In the genomic region with DNA sequence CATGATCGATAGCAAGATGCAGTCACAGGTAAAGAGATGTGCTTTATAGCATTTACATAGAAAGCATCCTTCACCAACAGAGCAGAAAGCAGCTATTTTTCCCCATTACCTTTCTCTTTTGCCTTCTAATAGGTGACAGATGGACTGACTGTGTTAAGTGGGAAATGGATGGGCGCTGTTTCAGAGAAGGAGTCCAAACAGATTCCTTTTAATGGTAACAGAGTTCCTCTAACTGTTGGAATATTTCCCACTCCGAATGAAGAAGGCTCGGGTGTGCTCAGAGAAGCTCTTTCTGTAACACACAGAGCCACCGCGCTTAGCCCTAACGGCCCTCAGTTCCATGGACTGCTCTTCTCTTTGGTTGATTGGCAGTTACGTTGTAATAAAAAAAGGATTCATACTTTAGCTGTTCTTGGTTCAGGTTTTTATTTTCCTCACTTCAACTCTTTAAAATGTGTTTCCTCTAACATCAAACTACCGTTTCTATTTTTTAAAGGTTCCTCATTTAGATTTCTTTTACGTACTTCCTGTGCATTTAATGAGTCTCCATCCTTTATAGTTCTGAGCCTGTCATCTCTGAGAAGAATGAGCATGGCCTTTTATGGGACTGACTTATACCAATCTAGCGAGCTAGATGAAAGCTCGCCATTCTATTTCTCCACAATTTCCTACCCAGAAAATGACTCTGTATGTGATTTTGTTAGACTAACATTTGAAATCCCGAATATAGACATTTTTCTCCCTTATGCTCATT, we compare ENCODE assay signal across 17 mouse cellular contexts.
A peak's percentile ranks its signal among the peaks of the same experiment; 100 is the strongest.
DNase-seq lines count a peak whose midpoint lies in the region; ATAC-seq and TF ChIP-seq lines count a peak whose summit lies in the region.
"Had no signal": no experiment of that assay in that cellular context is flagged by ENCODE, and none has a peak within 500 bp of the region (broad histone marks: within the 10 kb centered on the region; RNA-seq: fewer than 3 reads in every experiment).

No protein-coding gene starts in this region.

- no peak for TF ChIP-seq EP300 in heart, adult 2 months (IDR thresholded peaks at IDR 0.05; ENCODE audit: insufficient read depth, low read depth, low read length)

- intact Hi-C loops in heart, adult 2 months (cut with DNase I), result loop anchor here (10.0 kb wide), 1 partner anchor 706 kb away; no protein-coding TSS in a partner anchor

- ATAC-seq in limb, embryonic 14.5 days (ENCODE audit: low FRiP score, low read depth), result no peak
- peak; percentile 64 for ATAC-seq in common myeloid progenitor, adult 5-6 weeks (replicated peaks; ENCODE audit: low read depth, poor library complexity, severe bottlenecking)
- peak; percentile 59 for ATAC-seq in neutrophil, adult 5-6 weeks (ENCODE audit: extremely low read depth, insufficient number of reproducible peaks, low FRiP score, poor library complexity, severe bottlenecking)
- ATAC-seq: intestine, postnatal 0 days had no signal

- no peaks in the 10 kb centered on the region for H3K27me3 ChIP-seq in limb, embryonic 14.5 days (ENCODE audit: control insufficient read depth, insufficient read depth, low read length)
- no peaks in the 10 kb centered on the region for H3K27me3 ChIP-seq in limb, embryonic 10.5 days (ENCODE audit: low read depth, poor library complexity, severe bottlenecking)
- H3K27me3 ChIP-seq in heart, adult 2 months (ENCODE audit: control insufficient read depth, insufficient read depth, low read length), result no peaks in the 10 kb centered on the region
- H3K27me3 ChIP-seq: heart, embryonic 13.5 days had no signal

- H3K4me2 ChIP-seq in limb, embryonic 14.5 days (replicated peaks; ENCODE audit: low read depth, low read length, severe bottlenecking), result no peak overlapping the region
- H3K4me2 ChIP-seq: heart, embryonic 13.5 days had no signal

- DNase-seq in limb, embryonic 14.5 days (ENCODE audit: low spot score), result peak; percentile 2
- no peak for DNase-seq in limb, embryonic 10.5 days (ENCODE audit: low spot score)
- DNase-seq in brain, embryonic 14.5 days (ENCODE audit: low read depth), result peak; percentile 36
- DNase-seq in urinary bladder, postnatal 4 days (ENCODE audit: low spot score in 2 of 2), result no peak
- no peak for DNase-seq in heart, adult 2 months
- DNase-seq in Muller cell, postnatal 12 days (ENCODE audit: inconsistent ontology term), result no peak
- DNase-seq: adrenal gland, postnatal 25 days; gastrocnemius, adult 2 months; lung, postnatal 14 days; midbrain, embryonic 14.5 days; thymus, postnatal 4 days had no signal

- TF ChIP-seq CTCF in brain, embryonic 14.5 days (IDR thresholded peaks at IDR 0.05; ENCODE audit: borderline replicate concordance, extremely low read depth, insufficient read depth, insufficient read length), result no peak
- no peak for TF ChIP-seq CTCF in heart, adult 2 months (IDR thresholded peaks at IDR 0.05)

- H3K36me3 ChIP-seq in limb, embryonic 14.5 days (ENCODE audit: control insufficient read depth, insufficient read depth, low read length), result no peaks in the 10 kb centered on the region
- no peaks in the 10 kb centered on the region for H3K36me3 ChIP-seq in limb, embryonic 10.5 days
- H3K36me3 ChIP-seq in heart, adult 2 months (ENCODE audit: control insufficient read depth, insufficient read depth, low read length), result no peaks in the 10 kb centered on the region
- H3K36me3 ChIP-seq: heart, embryonic 13.5 days had no signal

- no peaks in the 10 kb centered on the region for H3K9me3 ChIP-seq in limb, embryonic 14.5 days (ENCODE audit: control insufficient read depth, low read length)
- no peaks in the 10 kb centered on the region for H3K9me3 ChIP-seq in limb, embryonic 10.5 days (replicated peaks)

- TF ChIP-seq POLR2A in limb, embryonic 14.5 days (IDR thresholded peaks at IDR 0.05; ENCODE audit: borderline replicate concordance, extremely low read depth, insufficient read depth, insufficient read length), result no peak
- no peak for TF ChIP-seq POLR2A in brain, embryonic 14.5 days (IDR thresholded peaks at IDR 0.05; ENCODE audit: borderline replicate concordance, extremely low read depth, insufficient read depth, insufficient read length, poor library complexity, severe bottlenecking)
- TF ChIP-seq POLR2A in heart, adult 2 months (IDR thresholded peaks at IDR 0.05; ENCODE audit: insufficient read depth, low read depth, low read length), result no peak

- no peak overlapping the region for H3K9ac ChIP-seq in limb, embryonic 14.5 days (ENCODE audit: low read depth, low read length, severe bottlenecking)
- H3K9ac ChIP-seq in heart, adult 2 months (ENCODE audit: low read depth, low read length), result no peak overlapping the region
- H3K9ac ChIP-seq: heart, embryonic 13.5 days; liver, embryonic 14.5 days had no signal

- no peak overlapping the region for H3K4me3 ChIP-seq in limb, embryonic 14.5 days (replicated peaks; ENCODE audit: low read length)
- H3K4me3 ChIP-seq in limb, embryonic 10.5 days, result no peak overlapping the region
- H3K4me3 ChIP-seq in heart, adult 2 months, result no peak overlapping the region
- H3K4me3 ChIP-seq: gastrocnemius, adult 2 months; heart, embryonic 13.5 days had no signal

- no peak overlapping the region for H3K27ac ChIP-seq in limb, embryonic 14.5 days (replicated peaks; ENCODE audit: low read depth, low read length)
- H3K27ac ChIP-seq in limb, embryonic 10.5 days, result no peak overlapping the region
- no peak overlapping the region for H3K27ac ChIP-seq in heart, adult 2 months
- H3K27ac ChIP-seq: gastrocnemius, adult 2 months; heart, embryonic 13.5 days; liver, embryonic 14.5 days; stomach, postnatal 0 days had no signal

- no peaks in the 10 kb centered on the region for H3K4me1 ChIP-seq in limb, embryonic 14.5 days (ENCODE audit: control insufficient read depth, insufficient read depth, low read length)
- 0 out of 2 replicates have a peak, but pooled peaks cover 2% of the 10 kb centered on the region for H3K4me1 ChIP-seq in limb, embryonic 10.5 days
- H3K4me1 ChIP-seq in heart, adult 2 months (ENCODE audit: control insufficient read depth, insufficient read depth, low read length), result no peaks in the 10 kb centered on the region
- H3K4me1 ChIP-seq: heart, embryonic 13.5 days had no signal

- H3K79me2 ChIP-seq in heart, adult 2 months (replicated peaks; ENCODE audit: control insufficient read depth, insufficient read depth, low read length), result no peaks in the 10 kb centered on the region

- WGBS in limb, embryonic 14.5 days, result 60% methylated on average over 13 of the region's 13 CpGs
- 81% methylated on average over 13 of the region's 13 CpGs for WGBS in limb, embryonic 10.5 days
- 77% methylated on average over 13 of the region's 13 CpGs for WGBS in heart, adult 2 months

Comparison
In these comparisons a context has a peak if more than half of its experiments do, and no peak if none do; other contexts are left out.
1. DNase-seq: peak in limb, embryonic 14.5 days (single experiment) and brain, embryonic 14.5 days (single experiment); none in limb, embryonic 10.5 days (single experiment), urinary bladder, postnatal 4 days (0 of 2), heart, adult 2 months (0 of 2) and Muller cell, postnatal 12 days (single experiment).